Mouse (Mus musculus): ENCODE data around the gene Enkur.
"Not testable (repeated sequence)": the region's sequence is repeated elsewhere in the genome, so short reads cannot be mapped to it uniquely, and the experiment has no call there.

Gene Enkur

GRCm38 (mm10) chr2:21204912-21205830 lies at the start of gene Enkur, which contains the start of gene Thnsl1:
Gene Enkur (minus strand): TSS chr2:21205365.
Gene Thnsl1 (plus strand): TSS chr2:21205724.
- peak; percentile 97 to 99 for DNase-seq

GRCm38 (mm10) chr2:21254308-21254707 lies 49.1 kb upstream of the Enkur start:
- no peak for DNase-seq

- no peak for DNase-seq
Measured at GRCm38 (mm10) chr2:21253644-21254043, 48.5 kb upstream of the Enkur start.

DNA sequence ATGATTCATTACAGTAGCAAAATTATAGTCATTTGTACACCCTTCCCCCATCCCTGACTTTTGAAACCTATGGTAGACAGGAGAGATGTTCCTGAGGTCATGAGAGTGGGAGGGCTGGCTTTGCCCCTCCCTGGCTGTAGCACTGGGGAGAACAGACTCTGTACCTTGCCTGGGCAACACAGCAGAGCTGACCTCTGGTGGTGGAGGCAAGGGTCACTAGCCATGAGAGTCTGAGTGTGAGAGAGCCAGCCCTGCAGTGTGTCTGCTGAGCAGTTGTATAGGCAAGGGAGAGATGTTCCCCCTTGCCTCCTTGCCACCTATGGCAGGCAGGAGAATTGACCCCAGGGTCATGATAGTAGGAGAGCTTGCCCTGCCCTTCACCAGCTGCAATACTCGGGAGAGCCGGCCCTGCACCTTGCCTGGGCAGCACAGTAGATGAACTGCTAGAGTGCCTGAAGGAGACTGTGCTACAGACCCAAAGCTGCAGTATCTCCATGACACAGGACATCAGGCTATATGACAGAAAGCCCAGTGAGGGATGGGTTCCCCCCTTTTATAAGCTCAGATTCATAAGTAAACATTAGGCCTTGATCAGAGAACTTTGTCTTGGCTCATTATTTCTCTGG lies 40.4 kb upstream of the Enkur start:
- peak; percentile 17 to 59 for DNase-seq

DNA sequence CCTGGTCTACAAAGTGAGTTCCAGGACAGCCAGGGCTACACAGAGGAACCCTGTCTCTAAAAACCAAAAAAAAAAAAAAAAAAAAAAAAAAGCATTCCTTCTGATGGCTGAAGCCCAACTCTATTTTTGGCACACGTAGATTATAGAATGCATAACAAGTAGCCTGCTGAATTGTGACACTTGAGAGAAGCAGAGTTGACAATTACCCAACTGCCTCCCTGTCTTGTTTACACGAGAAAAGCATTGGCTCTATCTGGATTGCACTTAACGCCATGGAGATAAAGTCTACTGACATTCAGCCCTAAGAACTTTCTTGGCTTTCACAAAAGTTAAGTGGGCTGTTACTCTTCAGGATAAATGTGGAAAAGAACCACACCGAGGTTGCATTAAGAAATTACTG lies 39.8 kb upstream of the Enkur start:
- DNase-seq: no peak

GRCm38 (mm10) chr2:21244104-21244503 lies 38.9 kb upstream of the Enkur start:
- DNase-seq: not testable (repeated sequence)

GRCm38 (mm10) chr2:21236846-21237245 lies 31.7 kb upstream of the Enkur start:
- peak; percentile 5 to 45 for DNase-seq

DNA sequence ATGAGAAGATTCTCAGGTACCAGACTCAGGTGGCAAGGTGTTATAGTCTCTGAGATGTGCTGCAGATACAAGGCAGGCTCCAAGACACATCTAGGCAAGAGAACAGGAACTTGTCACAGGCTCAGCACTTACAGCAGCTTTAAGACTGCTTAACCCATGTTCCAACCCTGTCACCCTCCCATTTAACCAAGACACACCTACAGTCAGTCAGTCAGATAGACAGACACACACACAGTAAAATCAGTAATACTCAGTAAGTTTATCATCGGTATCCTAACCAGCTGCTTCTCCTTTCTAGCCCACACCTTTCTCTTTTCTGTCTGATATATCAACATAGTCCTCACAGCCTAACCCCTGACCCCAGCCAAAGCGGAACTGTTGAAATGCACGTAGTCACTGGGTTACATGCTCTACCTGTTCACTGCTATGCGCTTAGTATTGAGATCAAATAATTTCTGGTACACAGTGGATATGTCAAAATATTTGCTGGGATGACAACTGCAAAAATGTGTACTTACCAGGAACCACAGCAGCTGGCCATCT lies 30.8 kb upstream of the Enkur start:
- DNase-seq: no peak

DNA sequence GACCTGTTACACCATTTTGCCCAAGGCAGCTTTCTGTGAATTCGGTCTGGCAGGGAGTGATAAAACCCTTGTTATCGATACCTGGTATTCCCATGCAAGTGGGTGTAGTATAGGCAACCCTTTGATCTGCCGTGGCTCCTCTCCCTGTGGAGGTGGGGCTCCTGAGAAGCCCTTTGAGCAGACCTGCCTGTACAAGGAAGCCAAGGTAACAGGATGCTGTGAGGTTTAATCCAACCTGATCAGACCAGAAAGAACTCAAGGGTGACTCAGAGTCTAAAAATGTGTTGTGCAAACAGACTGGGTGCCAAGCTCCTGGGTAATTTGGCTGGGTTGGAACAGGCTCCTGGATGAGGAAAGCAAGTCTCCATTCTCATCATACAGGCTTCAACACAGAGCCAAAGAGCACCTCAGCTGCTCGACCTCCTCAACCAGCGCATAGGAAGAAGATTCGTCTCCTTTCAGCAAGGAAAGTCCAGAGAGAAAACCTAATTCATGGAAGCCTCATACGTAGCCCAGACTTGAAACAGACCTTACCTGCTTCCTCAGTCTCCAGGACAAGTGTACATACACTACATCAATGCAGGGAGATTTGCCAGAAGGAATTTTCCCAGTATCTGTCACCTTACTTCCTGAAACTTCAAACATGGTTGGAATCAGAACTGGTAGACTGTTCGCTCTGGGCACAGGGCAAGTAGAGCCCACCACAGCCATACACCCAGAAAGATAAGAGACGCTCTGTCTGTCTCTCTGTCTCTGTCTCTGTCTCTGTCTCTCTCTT lies 29.9 kb upstream of the Enkur start:
- peak; percentile 19 to 39 for DNase-seq

- no peak for DNase-seq
Measured at GRCm38 (mm10) chr2:21231147-21231546, 26.0 kb upstream of the Enkur start.

DNA sequence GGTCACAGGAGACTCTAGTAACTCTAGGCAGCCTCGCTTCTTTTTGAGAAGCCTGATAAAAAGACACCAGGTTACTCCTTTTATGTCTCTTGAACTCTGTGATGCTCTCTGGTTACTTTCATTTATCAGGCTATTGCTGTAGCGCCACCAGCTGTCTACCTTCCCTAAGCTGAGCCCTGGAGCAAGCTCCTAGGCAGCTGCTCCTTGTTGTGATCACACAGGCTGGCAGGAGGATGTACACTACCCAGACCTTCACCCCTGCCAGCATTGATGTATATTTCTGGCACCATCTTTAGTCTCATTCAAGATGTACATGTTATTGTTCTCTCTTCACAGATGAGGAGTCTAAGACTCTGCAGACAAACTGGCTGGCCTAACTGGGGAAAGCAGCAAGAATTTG lies 25.1 kb upstream of the Enkur start:
- DNase-seq: no peak

DNA sequence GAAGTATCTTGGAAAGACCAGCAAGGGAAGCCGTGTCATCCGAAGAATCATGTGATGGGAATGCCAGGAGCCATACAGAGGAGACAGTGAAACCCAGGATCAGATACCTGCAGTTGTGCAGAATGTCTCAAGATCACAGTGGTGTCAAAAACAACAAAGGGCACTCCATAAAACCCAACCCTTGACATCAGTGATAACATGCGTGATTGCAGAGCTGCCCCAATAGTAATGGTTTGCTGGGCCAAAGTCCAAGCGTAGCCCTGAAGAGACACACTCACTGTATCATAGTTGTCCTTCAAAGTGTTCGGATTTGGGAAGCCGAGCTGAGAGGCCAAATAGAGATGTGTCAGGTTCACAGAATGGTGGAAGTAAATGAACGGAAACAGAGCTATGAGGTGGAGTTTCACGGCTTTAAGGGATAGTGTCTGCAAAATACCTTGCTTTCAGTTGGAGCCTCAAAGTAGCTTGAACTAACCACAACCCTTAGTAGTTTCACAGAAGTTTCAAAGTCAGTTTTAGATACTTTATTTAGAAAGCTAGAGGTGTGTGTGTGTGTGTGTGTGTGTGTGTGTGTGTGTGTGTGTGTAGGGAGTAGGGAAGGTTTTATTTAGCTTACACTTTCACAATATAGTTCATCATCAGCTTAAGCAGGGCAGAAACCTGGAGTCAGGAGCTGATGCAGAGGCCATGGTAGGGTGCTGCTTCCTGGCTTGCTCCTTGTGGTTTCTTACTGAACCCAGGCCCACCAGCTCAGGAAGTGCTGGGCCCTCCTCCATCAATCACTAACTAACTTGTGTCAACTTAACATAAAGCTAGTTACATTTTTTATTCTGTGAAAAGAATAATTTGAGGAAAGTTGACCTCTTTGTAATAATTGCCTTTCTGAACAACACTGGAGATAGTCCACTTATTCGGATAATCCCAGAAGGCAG lies 17.6 kb upstream of the Enkur start:
- no peak for DNase-seq

DNA sequence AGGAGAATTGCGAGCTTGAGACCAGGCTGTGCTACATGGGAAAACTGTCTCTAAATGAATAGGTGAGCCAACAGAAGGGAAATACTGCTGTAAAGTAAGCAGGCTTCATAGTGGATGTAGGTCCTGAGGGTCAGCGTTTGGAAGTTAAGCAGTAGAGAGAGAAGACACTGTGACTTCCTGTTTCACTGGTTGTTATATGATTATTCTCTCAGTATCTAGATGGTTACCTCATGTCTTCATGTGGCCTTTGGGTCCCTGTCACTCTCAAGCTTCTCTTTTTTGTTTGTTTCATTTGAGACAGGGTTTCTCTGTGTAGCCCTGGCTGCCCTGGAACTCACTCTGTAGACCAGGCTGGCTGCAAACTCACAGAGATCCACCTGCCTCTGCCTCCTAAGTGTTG lies 10.1 kb upstream of the Enkur start:
- DNase-seq: no peak

DNA sequence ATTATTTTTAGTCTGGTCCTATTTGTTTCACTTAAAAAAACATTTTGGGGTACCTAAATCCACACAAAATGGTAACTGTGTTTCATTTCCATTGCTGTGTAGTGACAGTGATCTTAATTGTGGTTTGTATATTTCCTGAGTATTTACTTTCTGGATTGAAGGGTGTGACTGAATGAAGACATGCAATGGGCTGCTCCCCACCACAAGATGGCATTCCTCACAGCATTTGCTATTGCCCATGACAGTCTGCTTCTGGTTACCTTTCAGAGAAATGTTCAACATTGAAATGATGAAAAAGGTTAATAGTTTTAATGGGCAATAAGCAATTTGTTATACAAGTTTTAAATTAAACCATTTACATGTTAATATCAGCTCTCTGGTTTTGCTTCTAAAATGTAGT lies 9.2 kb upstream of the Enkur start:
- DNase-seq: no peak

DNA sequence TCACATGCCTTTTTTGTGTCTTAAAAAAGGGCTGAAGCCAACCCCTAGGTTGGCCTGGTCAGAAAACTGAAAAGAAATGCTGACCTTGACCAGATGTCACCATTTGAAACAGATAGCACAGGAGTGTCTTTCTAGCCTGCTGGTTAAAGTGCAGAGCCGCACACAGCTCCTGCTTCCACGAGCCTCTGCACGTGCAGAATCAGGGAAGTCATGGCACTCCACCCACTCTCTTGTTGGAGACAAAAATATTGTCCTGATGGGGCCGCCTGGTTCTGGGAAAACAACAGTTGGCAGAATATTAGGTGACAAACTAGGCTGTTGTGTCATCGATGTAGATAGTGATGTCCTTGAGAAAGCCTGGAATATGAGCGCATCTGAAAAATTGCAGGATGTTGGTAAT lies 6.2 kb upstream of the Enkur start:
- no peak for DNase-seq

- no peak for DNase-seq
Measured at GRCm38 (mm10) chr2:21206278-21206677, 1.1 kb upstream of the Enkur start.

GRCm38 (mm10) chr2:21205831-21206159 lies 630 bp upstream of the Enkur start:
- no peak for DNase-seq

DNA sequence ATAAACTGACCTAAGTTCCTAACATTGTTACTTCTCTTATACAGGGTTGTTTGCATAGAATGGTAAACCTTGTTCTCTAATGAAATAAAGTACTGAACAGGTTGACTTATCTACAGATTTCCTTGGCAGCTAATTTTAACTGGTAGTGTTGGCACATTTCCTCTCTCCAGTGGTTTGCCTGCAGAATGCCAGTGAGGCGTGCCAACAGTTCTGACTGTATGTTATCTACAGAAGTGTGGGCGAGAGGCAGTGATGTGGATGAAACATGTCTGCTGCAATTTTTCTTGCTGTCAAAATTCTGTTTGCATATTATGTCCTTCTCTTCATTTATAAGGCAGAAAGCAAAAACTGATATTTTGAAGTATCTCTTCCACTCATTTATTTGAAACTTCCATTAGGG lies 2.4 kb downstream of the Enkur start:
- DNase-seq: no peak

GRCm38 (mm10) chr2:21199051-21199450 lies 6.1 kb downstream of the Enkur start:
- DNase-seq: no peak

DNA sequence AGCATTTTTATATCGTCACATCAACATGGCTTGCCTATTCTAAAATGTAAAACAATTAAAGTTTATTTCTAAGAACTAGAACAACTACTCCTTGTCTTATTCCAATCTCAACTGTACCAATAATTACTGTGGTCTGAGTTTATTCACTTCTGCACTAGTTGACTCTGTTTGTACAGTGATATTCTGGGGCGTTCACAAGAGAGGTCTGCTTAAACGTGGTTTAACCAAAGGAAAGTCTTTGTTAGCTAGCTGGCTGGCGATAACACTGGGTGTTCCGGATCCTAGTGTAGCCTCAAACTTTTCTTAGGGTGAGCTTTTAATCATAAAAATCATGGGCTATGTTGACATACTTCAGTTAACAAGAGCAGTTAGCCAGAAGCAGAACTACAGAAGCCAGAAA lies 9.9 kb downstream of the Enkur start:
- no peak for DNase-seq

GRCm38 (mm10) chr2:21191232-21191631 lies 13.9 kb downstream of the Enkur start:
- DNase-seq: no peak

- DNase-seq: no peak
Measured at GRCm38 (mm10) chr2:21188610-21189009, 16.6 kb downstream of the Enkur start.

Data from kidney, postnatal 25 days (tissue).